ENCODE assay signal across 7 mouse cellular contexts in genomic region chr13:5861157-5862002, GRCm38 (mm10). TPM values are rescaled to one million over a fixed set of nuclear protein-coding genes. Genes with fewer than 3 reads are reported as not detected.
DNase-seq lines count a peak whose midpoint lies in the region; ATAC-seq lines count a peak whose summit lies in the region.

Gene Klf6 (plus strand): TSS chr13:5861482.

- H3K4me2 ChIP-seq in embryonic facial prominence, embryonic 12.5 days (replicated peaks) = peak within 1 kb of the TSS; percentile 61
- peak within 1 kb of the TSS; percentile 61 for H3K4me2 ChIP-seq in limb, embryonic 11.5 days (ENCODE audit: low read depth, severe bottlenecking)
- H3K4me2 ChIP-seq in midbrain, embryonic 14.5 days (ENCODE audit: low read length) = peak within 1 kb of the TSS; percentile 70

- peaks cover 11% of the 10 kb centered on the region; the same call in 1 of the 2 replicates for H3K4me1 ChIP-seq in embryonic facial prominence, embryonic 12.5 days
- H3K4me1 ChIP-seq in limb, embryonic 11.5 days (ENCODE audit: control insufficient read depth, insufficient read depth, low read length) = no peaks in the 10 kb centered on the region
- peaks cover 26% of the 10 kb centered on the region for H3K4me1 ChIP-seq in midbrain, embryonic 14.5 days (ENCODE audit: control insufficient read depth, insufficient read depth, low read length)

- peak within 1 kb of the TSS; percentile 82 for H3K9ac ChIP-seq in embryonic facial prominence, embryonic 12.5 days
- peak within 1 kb of the TSS; percentile 84 for H3K9ac ChIP-seq in limb, embryonic 11.5 days (ENCODE audit: low read length)
- peak within 1 kb of the TSS; percentile 96 for H3K9ac ChIP-seq in midbrain, embryonic 14.5 days (replicated peaks; ENCODE audit: low read length)

- peak within 1 kb of the TSS; percentile 99 for H3K27ac ChIP-seq in embryonic facial prominence, embryonic 12.5 days
- H3K27ac ChIP-seq in limb, embryonic 11.5 days (replicated peaks; ENCODE audit: low read depth, low read length) = peak within 1 kb of the TSS; percentile 90
- H3K27ac ChIP-seq in midbrain, embryonic 14.5 days (replicated peaks; ENCODE audit: low read depth, low read length) = peak within 1 kb of the TSS; percentile 100

- ATAC-seq in embryonic facial prominence, embryonic 12.5 days (ENCODE audit: insufficient number of reproducible peaks, insufficient read depth, low FRiP score, low TSS enrichment) = peak; percentile 99
- peak; percentile 100 for ATAC-seq in limb, embryonic 11.5 days (ENCODE audit: insufficient number of reproducible peaks, low FRiP score, low TSS enrichment, low read depth)
- peak; percentile 99 for ATAC-seq in midbrain, embryonic 14.5 days (ENCODE audit: low FRiP score, low TSS enrichment)

- DNase-seq in adrenal gland, postnatal 25 days = peak; percentile 100
- peak; percentile 100 for DNase-seq in heart, adult 11 months
- peak; percentile 99 for DNase-seq in kidney, adult 18-20 months
- peak; percentile 99 for DNase-seq in limb, embryonic 11.5 days (ENCODE audit: low spot score)
- DNase-seq in midbrain, embryonic 14.5 days = peak; percentile 99
- peak; percentile 97 to 99 for DNase-seq in spleen, adult 18-20 months

- H3K36me3 ChIP-seq in embryonic facial prominence, embryonic 12.5 days = peaks cover 16% of the 10 kb centered on the region
- 0 out of 2 replicates have a peak, but pooled peaks cover 2% of the 10 kb centered on the region for H3K36me3 ChIP-seq in limb, embryonic 11.5 days (ENCODE audit: control insufficient read depth, insufficient read depth, low read length)
- peaks cover 17% of the 10 kb centered on the region for H3K36me3 ChIP-seq in midbrain, embryonic 14.5 days (ENCODE audit: control insufficient read depth, insufficient read depth, low read length)

- under 1% methylated on average over 57 of the region's 60 CpGs for WGBS in embryonic facial prominence, embryonic 12.5 days
- 0% methylated on average over 56 of the region's 60 CpGs for WGBS in limb, embryonic 11.5 days
- under 1% methylated on average over 58 of the region's 60 CpGs for WGBS in midbrain, embryonic 14.5 days

- H3K27me3 ChIP-seq in embryonic facial prominence, embryonic 12.5 days = no peaks in the 10 kb centered on the region
- no peaks in the 10 kb centered on the region for H3K27me3 ChIP-seq in limb, embryonic 11.5 days (ENCODE audit: control insufficient read depth, insufficient read depth, low read length)
- H3K27me3 ChIP-seq in midbrain, embryonic 14.5 days (ENCODE audit: control insufficient read depth, insufficient read depth, low read length) = no peaks in the 10 kb centered on the region

- no peaks in the 10 kb centered on the region for H3K9me3 ChIP-seq in embryonic facial prominence, embryonic 12.5 days
- H3K9me3 ChIP-seq in limb, embryonic 11.5 days (ENCODE audit: control insufficient read depth, low read length) = no peaks in the 10 kb centered on the region
- no peaks in the 10 kb centered on the region for H3K9me3 ChIP-seq in midbrain, embryonic 14.5 days (ENCODE audit: control insufficient read depth, low read length)

- H3K4me3 ChIP-seq in embryonic facial prominence, embryonic 12.5 days = peak within 1 kb of the TSS; percentile 64
- peak within 1 kb of the TSS; percentile 48 for H3K4me3 ChIP-seq in limb, embryonic 11.5 days (ENCODE audit: low read depth, low read length)
- peak within 1 kb of the TSS; percentile 70 for H3K4me3 ChIP-seq in midbrain, embryonic 14.5 days (replicated peaks; ENCODE audit: low read depth, low read length)

RNA-seq across cellular contexts. Expression of gene Klf6, which starts in this region (rescaled TPM):
- 30.6 and 37.6 TPM in 2 replicates for total RNA-seq in adrenal gland, postnatal 25 days (2021)
- polyA plus RNA-seq in embryonic facial prominence, embryonic 12.5 days (2016; fragmentation: Nextera tagmentation; extraction: Ambion mirVana) = 60.8 and 64.0 TPM in 2 replicates
- polyA plus RNA-seq in limb, embryonic 11.5 days (2014; fragmentation: Nextera tagmentation; extraction: Ambion mirVana) = 22.0 and 23.9 TPM in 2 replicates
- polyA plus RNA-seq in midbrain, embryonic 14.5 days (2014; fragmentation: Nextera tagmentation; extraction: Ambion mirVana) = 66.6 and 80.4 TPM in 2 replicates

Comparison
In these comparisons a context has a peak if more than half of its experiments do, and no peak if none do; other contexts are left out.
1. Peak in every context shown above with its lines: DNase-seq, ATAC-seq, H3K4me3 ChIP-seq and H3K27ac ChIP-seq.